Mouse (Mus musculus): ENCODE measurements at regions not wholly inside any gene's neighbourhood (a gene's known extent, or its start where the extent isn't known, plus 50 kb on each side); places are given as distances from the start of the nearest gene placed in this dataset.
"Not testable (repeated sequence)": the region's sequence is repeated elsewhere in the genome, so short reads cannot be mapped to it uniquely, and the experiment has no call there.

GRCm38 (mm10) chr5:60966939-60967338 is 841.7 kb upstream of the G6pd2 start:
- no peak for TF ChIP-seq CTCF (IDR thresholded peaks at IDR 0.05; ENCODE audit: borderline replicate concordance, extremely low read depth, insufficient read depth, insufficient read length)
- peak; percentile 47 for DNase-seq (ENCODE audit: low read depth)

- peak; percentile 31 for DNase-seq (ENCODE audit: low read depth)
- TF ChIP-seq CTCF (IDR thresholded peaks at IDR 0.05; ENCODE audit: borderline replicate concordance, extremely low read depth, insufficient read depth, insufficient read length) (no peak), POLR2A (IDR thresholded peaks at IDR 0.05; ENCODE audit: borderline replicate concordance, extremely low read depth, insufficient read depth, insufficient read length, poor library complexity, severe bottlenecking) (no peak)
Measured at GRCm38 (mm10) chr5:60969470-60969869, 839.1 kb upstream of the G6pd2 start.

GRCm38 (mm10) chr5:60978693-60979092 is 829.9 kb upstream of the G6pd2 start:
- TF ChIP-seq POLR2A (IDR thresholded peaks at IDR 0.05; ENCODE audit: borderline replicate concordance, extremely low read depth, insufficient read depth, insufficient read length, poor library complexity, severe bottlenecking) (no peak), CTCF (IDR thresholded peaks at IDR 0.05; ENCODE audit: borderline replicate concordance, extremely low read depth, insufficient read depth, insufficient read length) (no peak)
- no peak for DNase-seq (ENCODE audit: low read depth)

- no peak for TF ChIP-seq CTCF (IDR thresholded peaks at IDR 0.05; ENCODE audit: borderline replicate concordance, extremely low read depth, insufficient read depth, insufficient read length)
- no peak for TF ChIP-seq POLR2A (IDR thresholded peaks at IDR 0.05; ENCODE audit: borderline replicate concordance, extremely low read depth, insufficient read depth, insufficient read length, poor library complexity, severe bottlenecking)
- no peak for DNase-seq (ENCODE audit: low read depth)
Measured at GRCm38 (mm10) chr5:60988313-60988712, 820.3 kb upstream of the G6pd2 start.

- not testable (repeated sequence) for DNase-seq (ENCODE audit: low read depth)
Measured at GRCm38 (mm10) chr5:60989330-60989729, 819.3 kb upstream of the G6pd2 start.

- DNase-seq (ENCODE audit: low read depth): no peak
- TF ChIP-seq CTCF (IDR thresholded peaks at IDR 0.05; ENCODE audit: borderline replicate concordance, extremely low read depth, insufficient read depth, insufficient read length) (no peak), POLR2A (IDR thresholded peaks at IDR 0.05; ENCODE audit: borderline replicate concordance, extremely low read depth, insufficient read depth, insufficient read length, poor library complexity, severe bottlenecking) (no peak)
Measured at GRCm38 (mm10) chr5:60994761-60995523, 813.7 kb upstream of the G6pd2 start.

- DNase-seq (ENCODE audit: low read depth): peak; percentile 83
Measured at GRCm38 (mm10) chr5:61035539-61036089, 773.0 kb upstream of the G6pd2 start.

More at GRCm38 (mm10) chr5:61035539-61036089, 773.0 kb upstream of the G6pd2 start:
- TF ChIP-seq CTCF (IDR thresholded peaks at IDR 0.05; ENCODE audit: borderline replicate concordance, extremely low read depth, insufficient read depth, insufficient read length): no peak
- no peak for TF ChIP-seq POLR2A (IDR thresholded peaks at IDR 0.05; ENCODE audit: borderline replicate concordance, extremely low read depth, insufficient read depth, insufficient read length, poor library complexity, severe bottlenecking)
